Mouse (Mus musculus): ENCODE measurements at regions not wholly inside any gene's neighbourhood (a gene's known extent, or its start where the extent isn't known, plus 50 kb on each side); places are given as distances from the start of the nearest gene placed in this dataset.
A peak's percentile ranks its signal among the peaks of the same experiment; 100 is the strongest.

DNA sequence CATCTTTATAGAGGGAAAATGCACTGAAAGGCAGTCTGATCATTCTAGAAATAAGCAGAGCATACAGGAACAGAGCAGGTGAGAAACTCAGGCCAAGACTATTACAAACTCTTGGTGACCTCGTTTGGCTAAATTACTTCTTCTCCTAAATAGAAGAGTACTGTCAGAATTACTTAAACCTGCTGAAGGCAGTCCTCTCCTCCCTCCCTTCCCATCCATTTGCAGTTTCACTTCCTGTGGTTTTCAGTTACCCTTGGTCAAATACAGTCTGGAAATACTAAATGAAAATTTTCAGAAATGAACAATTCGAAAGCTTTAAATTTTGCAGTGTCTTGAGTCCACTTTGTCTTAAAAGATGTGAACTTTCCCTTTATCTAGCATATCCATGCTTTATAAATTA is 135.8 kb downstream of the Rnd3 start:
- no peak for DNase-seq

DNA sequence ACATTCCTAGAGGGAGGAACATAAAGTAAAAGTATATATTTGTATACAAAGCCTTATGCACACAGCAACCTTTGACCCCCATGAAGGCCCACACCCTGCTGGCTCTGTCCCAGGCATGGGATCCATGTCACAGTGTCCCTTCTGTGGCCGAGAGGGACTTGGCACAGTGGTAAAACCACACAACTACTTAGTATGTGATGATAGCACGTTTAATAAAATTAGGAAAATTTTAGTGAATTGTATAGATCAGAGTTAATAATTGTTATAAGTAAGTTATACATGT is 140.7 kb downstream of the Rnd3 start:
- DNase-seq, result no peak

DNA sequence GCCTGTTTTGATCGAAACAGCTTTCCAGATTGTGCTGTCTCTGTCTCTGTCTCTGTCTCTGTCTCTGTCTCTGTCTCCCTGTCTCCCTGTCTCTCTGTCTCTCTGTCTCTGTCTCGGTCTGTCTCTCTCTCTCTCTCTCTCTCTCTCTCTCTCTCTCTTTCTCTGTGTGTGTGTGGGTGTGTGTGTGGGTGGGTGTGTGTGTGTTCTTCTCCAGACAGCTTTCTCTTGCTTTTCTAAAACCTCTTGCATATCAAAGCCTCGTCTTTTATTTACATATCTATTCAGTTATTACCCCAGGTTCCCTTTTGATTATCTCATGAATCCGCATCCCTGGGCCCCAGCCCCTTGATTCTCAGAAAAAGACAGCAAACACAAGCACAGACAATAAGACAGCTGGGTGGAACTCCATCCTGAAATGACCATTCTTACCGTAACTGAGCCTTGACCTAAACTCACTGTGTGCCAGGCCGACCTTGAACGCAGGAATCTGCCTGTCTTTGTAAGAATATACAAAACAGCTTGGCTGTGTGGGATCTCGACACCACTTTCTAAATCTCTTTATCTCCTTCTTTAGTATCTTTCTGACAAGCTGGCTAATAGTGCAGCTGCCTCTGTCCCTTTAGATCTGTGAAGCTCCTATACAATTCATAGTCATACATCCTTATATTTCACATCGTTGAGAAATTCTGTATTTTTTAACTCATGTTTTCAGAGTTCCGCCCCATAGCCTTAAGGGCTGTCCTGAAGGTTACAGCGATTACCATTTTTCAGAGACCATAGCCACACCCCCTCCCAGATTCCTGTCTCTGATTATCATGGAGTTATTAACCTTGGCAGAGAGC is 141.3 kb downstream of the Rnd3 start:
- no peak for DNase-seq

DNA sequence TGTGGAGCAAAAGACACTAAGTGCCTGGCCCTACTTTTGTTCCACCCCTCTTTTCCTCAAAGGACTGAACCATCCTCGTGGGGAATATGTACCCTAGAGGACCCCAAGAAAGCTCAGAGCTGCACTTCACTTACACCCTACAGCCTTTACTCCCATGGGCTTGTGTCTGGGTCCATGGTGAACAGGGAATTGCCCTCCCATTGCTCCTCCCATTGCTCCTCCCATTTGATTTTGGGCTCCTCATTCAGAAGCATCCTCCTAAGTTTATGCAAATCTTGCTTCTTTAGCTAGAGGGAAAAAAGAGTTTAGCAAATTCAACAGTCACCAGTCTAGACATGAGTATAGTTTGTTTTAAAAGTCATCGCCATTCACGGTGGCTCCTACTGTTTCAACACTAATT is 142.1 kb downstream of the Rnd3 start:
- DNase-seq, result no peak

DNA sequence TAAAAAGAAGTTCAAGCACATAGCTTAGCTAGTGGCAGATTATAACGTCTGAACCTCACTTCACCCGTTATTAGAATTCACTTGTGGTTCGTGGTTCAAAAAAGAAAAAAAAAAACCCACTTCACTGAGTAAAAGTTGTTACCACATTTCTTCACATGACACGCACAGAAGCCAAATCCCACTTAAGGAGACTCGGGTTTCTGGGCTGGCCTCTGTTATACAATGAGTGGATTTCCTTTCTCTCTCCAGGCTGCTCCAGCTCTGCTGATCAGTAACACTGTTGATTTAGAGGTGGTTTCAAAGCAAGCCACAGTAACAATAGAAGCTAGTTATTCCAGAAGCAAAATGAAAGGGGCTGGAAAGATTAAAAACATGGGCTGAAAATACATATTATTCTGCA is 147.4 kb downstream of the Rnd3 start:
- DNase-seq, result no peak

- peak; percentile 8 to 13 for DNase-seq
Observed at GRCm38 (mm10) chr2:50983883-50984410, 165.0 kb downstream of the Rnd3 start.

- DNase-seq, result no peak
Observed at GRCm38 (mm10) chr2:50982571-50982970, 166.3 kb downstream of the Rnd3 start.

DNA sequence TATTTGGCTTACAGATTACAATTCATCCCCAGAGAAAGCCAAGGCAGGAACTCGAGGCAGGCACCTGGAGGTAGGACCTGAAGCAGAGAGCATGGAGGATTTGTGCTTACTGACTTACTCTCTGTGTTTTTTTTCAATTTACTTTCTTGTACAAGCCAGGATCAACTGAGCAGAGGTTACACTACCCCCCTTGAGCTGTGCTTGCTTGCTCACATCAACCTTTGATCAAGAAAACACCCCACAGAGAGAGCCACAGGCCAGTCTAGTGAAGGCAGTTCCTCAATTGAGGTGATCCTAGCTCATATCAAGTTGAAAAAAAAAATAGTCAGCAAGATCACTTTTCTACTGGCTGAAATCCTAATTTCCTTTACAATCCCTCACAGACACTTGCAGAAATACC is 170.6 kb downstream of the Rnd3 start:
- peak; percentile 19 to 37 for DNase-seq

DNA sequence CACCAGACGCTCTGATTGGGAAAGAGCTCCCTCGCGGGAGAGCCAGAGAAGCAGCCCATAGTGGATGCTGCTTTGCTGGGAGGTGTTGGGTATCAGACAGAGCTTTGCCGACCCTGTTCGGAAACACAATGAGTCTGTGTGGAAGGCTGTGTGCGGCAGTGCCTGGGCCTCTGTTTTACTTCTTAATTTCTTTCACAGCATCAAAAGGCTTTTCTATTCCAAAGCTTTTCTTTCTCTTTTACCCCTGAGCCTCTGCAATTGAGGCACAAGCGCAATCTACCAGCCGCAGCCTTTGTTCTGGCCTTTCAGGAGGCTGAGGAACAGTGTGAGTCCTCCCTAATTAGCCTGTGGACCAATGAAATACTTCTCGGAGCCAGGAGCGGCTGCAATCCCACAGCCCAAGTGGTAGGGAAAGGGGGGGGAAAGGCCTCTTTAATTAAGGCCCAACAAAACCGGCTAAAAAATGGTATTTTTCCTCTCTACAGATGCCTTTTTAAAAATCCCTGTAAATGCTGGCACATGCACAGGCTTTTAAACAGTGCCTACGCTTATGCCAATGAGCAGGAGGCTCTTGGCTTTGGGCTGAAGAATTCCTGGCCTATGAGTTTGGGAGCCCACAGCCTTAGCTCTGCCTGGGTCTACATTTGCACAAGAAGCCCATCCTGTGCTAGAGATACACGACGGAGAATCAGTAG is 177.6 kb downstream of the Rnd3 start:
- DNase-seq, result no peak

- DNase-seq, result peak; percentile 33 to 52
Observed at GRCm38 (mm10) chr2:50968382-50968781, 180.5 kb downstream of the Rnd3 start.

DNA sequence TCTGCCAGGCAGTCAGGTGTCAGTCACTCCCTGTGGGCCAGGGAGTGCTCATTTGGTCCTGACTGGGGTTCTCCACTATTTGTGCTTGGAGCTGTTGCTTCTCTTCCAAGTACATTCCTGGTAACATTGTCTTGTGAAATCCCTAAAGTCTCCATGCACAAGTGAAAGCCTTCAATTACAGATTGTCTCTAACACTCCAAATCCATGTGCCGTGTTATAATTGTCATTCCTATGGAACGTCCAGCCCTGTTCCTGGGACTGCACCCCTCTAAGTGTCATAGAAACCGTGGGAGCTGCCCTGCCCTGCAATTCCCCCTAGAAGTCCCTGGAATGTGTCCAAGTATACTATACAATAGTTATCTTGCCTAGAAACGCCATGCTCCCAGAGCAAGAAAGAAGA is 181.1 kb downstream of the Rnd3 start:
- no peak for DNase-seq

GRCm38 (mm10) chr2:50967133-50967532 is 181.8 kb downstream of the Rnd3 start:
- DNase-seq, result peak in 1 of 2 experiments; percentile 11

DNA sequence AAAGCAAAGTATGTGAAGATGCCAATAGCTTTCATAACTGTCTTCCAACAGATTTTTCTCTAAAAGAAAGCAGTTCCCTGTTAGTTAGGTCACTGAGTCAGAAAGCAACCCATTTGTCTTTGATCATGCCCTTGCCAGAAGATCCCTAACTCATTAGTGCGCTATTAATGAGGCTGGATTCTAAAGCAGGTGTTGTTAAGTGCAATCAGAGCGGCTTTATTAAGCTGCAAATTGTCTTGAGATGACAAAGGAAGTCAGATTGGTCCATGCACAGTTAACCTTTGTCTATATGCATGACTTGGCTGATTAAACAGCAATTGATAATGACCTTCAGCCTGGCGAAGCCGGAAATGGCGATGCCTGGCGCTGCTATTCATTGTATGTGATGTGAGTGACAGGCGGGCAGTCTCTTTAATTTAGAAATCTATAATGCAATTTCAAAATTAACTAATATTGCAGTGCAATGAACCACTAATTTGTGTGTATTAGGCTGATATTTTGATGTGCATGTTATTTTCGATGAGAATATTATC is 183.4 kb downstream of the Rnd3 start:
- DNase-seq, result no peak

DNA sequence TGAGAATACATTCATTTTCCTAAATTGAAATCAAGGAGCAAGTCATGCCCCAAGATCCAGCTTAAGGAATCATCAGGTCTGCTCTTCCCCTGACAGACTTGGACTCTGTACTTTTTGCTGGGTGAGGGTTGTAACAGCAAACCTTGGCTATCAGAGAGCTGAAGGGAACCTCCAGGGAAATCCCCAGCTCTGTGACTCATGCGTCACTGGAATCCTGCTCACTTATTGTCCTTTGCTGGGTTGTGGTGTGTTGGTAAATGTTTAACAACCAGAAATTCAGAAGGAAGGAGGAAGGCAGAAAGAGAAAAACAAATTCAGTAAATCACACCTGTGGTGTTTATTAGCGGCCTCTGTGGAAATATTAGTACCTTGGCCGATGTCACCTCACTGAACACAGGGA is 184.8 kb downstream of the Rnd3 start:
- peak; percentile 27 to 63 for DNase-seq

- DNase-seq, result no peak
Observed at GRCm38 (mm10) chr2:50961049-50961448, 187.9 kb downstream of the Rnd3 start.

GRCm38 (mm10) chr2:50959323-50959722 is 189.6 kb downstream of the Rnd3 start:
- no peak for DNase-seq

GRCm38 (mm10) chr2:50954361-50955066 is 194.4 kb downstream of the Rnd3 start:
- DNase-seq, result no peak

DNA sequence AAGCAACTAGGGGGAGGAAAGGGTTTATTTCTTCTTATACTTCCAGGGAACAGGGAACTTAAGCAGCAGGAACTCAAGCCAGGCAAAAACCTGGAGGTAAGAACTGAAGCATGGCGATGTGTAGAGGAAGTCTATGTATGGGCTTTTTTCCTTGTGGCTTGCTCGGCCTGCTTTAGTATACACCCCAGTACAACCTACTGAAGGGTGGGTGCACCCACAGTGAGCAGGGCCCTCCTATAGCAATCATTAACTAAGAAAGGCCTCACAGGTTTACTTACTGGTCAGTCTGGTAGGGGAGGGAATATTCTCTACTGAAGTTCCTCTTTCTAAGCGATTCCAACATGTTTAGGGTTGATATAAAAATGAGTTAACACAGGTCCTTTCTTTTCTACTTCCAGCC is 197.9 kb downstream of the Rnd3 start:
- no peak for DNase-seq

DNA sequence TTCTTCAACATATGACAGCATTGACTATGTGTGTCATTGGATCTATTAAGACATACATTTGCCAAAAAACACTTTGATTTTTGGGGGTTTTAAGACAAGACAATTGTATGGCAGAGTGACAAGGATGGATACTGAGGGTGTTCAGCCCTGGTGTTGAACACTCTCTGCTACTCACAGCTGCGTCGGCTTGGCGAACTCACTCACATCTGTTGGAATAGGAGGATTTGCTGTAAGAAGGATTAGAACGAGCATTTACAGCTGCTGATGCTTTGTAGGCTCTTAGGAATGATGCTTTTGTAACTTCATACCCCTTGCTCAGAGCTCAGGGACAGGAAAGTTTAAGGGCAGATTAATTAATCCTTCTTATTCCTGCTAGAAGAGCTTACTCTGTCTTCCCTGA is 199.2 kb downstream of the Rnd3 start:
- DNase-seq, result no peak

GRCm38 (mm10) chr2:50945526-50945925 is 203.4 kb downstream of the Rnd3 start:
- DNase-seq, result no peak

DNA sequence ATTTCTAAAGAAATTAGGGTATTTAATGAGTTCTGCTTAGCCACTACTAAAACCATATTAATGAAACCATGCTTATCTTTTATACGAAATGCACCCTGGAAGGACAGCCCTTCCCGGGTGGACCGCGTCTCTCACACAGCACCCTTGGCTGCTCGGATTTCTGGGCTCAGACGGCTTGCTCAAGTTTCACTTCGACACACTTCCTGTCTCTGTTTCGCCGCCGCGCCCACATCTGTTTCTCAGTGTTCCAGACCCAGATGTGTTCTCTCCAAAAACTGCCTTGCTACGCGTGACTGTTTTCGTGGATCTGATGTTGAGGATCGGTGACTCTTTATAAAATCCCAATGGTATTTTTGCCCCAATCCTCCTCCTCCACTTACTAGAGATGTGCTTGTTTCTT is 205.7 kb downstream of the Rnd3 start:
- DNase-seq, result peak in 1 of 2 experiments; percentile 30

DNA sequence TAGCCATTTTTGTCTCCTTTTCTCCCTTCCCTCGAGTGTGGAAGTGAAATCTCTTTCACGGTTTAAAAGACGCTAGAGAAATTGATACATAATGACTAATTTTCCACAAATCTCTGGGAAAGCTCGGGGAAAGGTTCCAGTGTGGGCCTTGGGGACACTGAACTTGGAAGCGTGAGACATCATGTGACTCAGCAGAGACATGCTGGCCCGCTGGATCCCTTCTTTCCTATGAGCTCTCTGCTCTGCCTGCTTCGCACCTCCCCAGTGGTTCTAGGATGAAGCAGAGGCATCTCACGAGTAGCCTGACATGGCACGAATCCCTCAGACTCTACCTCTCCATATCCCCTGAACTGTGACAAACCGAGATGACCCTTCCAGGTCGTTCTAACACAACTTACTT is 206.2 kb downstream of the Rnd3 start:
- DNase-seq, result peak in 1 of 2 experiments; percentile 2

DNA sequence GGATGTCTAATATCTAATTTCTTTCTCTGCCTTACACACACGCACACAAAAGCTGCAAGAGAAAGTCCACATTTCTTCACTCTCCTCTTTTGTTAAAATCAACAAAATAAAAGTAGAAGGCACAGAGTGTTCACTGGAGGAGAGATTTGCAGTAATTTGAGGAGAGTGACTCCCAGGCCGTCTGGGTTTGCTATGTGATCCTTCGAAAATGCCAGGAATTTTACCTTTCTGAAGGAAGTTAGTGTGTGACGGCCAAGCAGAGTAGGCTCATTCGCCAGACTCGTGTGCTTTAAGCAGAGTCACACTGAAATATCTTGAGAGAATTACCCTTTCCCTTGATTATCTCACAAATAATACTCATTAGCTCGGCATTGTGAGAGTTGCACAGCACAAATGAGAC is 216.0 kb downstream of the Rnd3 start:
- DNase-seq, result no peak

All from kidney, postnatal 36 days (tissue).